Mouse (Mus musculus) kidney, embryonic 16.5 days (tissue): ENCODE data around the gene Dcn. TPM values are rescaled to one million over a fixed set of nuclear protein-coding genes. Genes with fewer than 3 reads are reported as not detected.
A peak's percentile ranks its signal among the peaks of the same experiment; 100 is the strongest.

Experiments used
- ATAC-seq: fragments of 200-750 bp; cut with Nextera tagmentation; 2 replicates; pipeline ENCODE4 v1.8.0; 2017; ENCODE audit warnings: moderate TSS enrichment; ENCODE audit not compliant: low FRiP score, low TSS enrichment
- H3K27ac ChIP-seq: fragments of 300-500 bp; sonication (generic); 2 replicates; pipeline ENCODE4 v1.5.1; 2014; ENCODE audit warnings: low read length
- H3K27me3 ChIP-seq: fragments of 300-500 bp; sonication (generic); 2 replicates; pipeline ENCODE4 v1.6.1; 2014; ENCODE audit warnings: low read length, control low read depth, mixed read lengths; ENCODE audit not compliant: insufficient read depth
- H3K36me3 ChIP-seq: fragments of 300-500 bp; sonication (generic); 2 replicates; pipeline ENCODE4 v1.6.1; 2014; ENCODE audit warnings: low read length, control low read depth, mixed read lengths; ENCODE audit not compliant: insufficient read depth
- H3K4me1 ChIP-seq: fragments of 300-500 bp; sonication (generic); 2 replicates; pipeline ENCODE4 v1.6.1; 2014; ENCODE audit warnings: low read length, control low read depth, mixed read lengths; ENCODE audit not compliant: insufficient read depth
- H3K4me2 ChIP-seq: fragments of 300-500 bp; sonication (generic); replicated peaks from 2 replicates; pipeline ENCODE4 v1.6.1; 2014; ENCODE audit warnings: low read depth, low read length
- H3K4me3 ChIP-seq: fragments of 300-500 bp; sonication (generic); 2 replicates; pipeline ENCODE4 v1.5.1; 2014; ENCODE audit warnings: mild to moderate bottlenecking, low read length
- H3K9ac ChIP-seq: fragments of 300-500 bp; sonication (generic); replicated peaks from 2 replicates; pipeline ENCODE4 v1.6.1; 2014; ENCODE audit warnings: low read length
- H3K9me3 ChIP-seq: fragments of 300-500 bp; sonication (generic); 2 replicates; pipeline ENCODE4 v1.6.1; 2016; ENCODE audit warnings: low read length, control low read depth
- WGBS: fragments of 180-500 bp; shearing (Covaris S2); extraction: QIAGEN DNeasy Blood & Tissue Kit; methylation state at CpG from one replicate; pipeline ENCODE4 v1.1.7; 2014; 5-methylcytosine and 5-hydroxymethylcytosine counted together
- polyA plus RNA-seq: library from polyadenylated mRNA; unstranded; fragments of >200 nt; fragmentation: Nextera tagmentation; extraction: Ambion mirVana; gene quantifications from 2 replicates; pipeline ENCODE4 v1.2.1, GENCODE M21; 2015

The Dcn gene
- polyA plus RNA-seq, 1 experiment from 2014 or later: 276 TPM

DNA sequence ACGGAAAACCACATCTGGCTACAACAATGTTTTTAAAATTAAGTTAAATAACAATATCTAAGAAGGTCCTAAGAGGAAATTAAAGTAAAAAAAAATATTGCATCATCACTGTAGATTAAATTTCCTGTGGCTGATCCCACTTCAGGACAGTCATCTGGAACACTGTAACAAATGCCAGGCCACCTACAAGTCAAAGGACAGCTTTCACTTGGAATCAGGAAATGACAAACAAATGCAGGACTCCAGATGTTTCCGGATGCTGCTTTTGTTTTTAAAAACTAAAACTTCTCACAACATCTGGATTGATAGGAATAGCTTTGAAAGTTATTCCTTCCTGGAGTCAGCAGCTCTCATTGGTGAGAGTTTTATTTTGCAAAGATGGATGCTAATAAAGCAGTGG, 57.5 kb downstream of the Dcn start:
- Histone ChIP-seq H3K9me3 (no peaks in the 10 kb centered on the region), H3K9ac (no peak overlapping the region), H3K36me3 (no peaks in the 10 kb centered on the region), H3K4me2 (no peak overlapping the region), H3K4me1 (no peaks in the 10 kb centered on the region), H3K4me3 (no peak overlapping the region), H3K27ac (no peak overlapping the region), H3K27me3 (no peaks in the 10 kb centered on the region)
- 52% methylated on average over 2 of the region's 2 CpGs for WGBS
- no peak for ATAC-seq

- Histone ChIP-seq H3K9me3 (no peaks in the 10 kb centered on the region), H3K27me3 (no peaks in the 10 kb centered on the region), H3K27ac (no peak overlapping the region), H3K4me1 (no peaks in the 10 kb centered on the region), H3K4me3 (no peak overlapping the region), H3K9ac (no peak overlapping the region), H3K36me3 (no peaks in the 10 kb centered on the region), H3K4me2 (no peak overlapping the region)
- WGBS: 91% methylated on average over 4 of the region's 4 CpGs
- no peak for ATAC-seq
These were observed 58.8 kb downstream of the Dcn start for GRCm38 (mm10) chr10:97538202-97538601.

GRCm38 (mm10) chr10:97547740-97548139, 68.3 kb downstream of the Dcn start:
- no peak overlapping the region for H3K4me2 ChIP-seq
- no peaks in the 10 kb centered on the region for H3K4me1 ChIP-seq
- 60% methylated on average over 1 of the region's 1 CpGs for WGBS
- no peaks in the 10 kb centered on the region for H3K36me3 ChIP-seq
- no peaks in the 10 kb centered on the region for H3K9me3 ChIP-seq
- H3K27me3 ChIP-seq: no peaks in the 10 kb centered on the region
- H3K9ac ChIP-seq: no peak overlapping the region
- H3K27ac ChIP-seq: 0 out of 2 replicates have a peak overlapping the region, but pooled peaks have one; percentile 18
- H3K4me3 ChIP-seq: no peak overlapping the region
- no peak for ATAC-seq

DNA sequence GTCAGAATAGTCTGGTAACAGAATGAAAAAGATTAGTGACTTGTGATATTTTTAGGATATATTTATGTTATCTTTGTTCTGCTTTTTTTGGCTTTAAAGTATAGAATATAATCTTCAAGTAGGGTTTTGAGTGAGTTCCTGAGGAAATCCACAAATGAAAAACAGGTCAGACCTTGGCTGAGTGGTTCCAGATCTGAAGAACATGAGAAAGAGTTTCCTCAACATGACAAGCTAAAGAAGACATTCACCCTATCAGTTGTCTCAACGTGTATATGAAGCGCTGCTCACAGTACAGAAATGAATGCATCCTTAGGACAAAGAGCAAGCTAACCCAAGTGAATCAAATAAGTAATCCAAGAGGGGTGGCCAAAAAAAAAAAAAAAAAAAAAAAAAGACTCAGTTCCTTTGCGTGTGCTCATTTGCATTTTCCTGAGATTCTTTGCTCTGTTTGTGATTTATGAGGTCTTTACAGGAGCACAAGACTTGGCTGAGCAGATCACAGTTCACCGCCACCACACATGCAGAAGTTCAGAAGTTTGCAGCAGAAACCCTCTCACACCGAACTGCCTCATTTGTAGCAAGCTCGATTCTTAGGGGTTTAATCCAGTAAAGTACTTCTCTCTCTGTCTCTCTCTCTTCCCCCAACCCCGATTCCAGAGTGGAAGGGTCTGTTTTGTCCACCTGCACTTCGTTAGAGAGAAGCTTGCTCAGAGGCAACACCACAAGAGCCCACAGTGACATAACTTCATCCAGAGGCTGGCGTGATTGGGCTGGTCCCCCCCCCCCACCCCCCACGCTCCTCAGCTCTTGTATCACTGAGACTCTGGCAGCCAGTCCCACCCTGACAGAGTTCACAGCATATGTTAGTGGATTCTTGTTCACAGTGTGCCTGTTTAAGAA, 85.8 kb downstream of the Dcn start, which contains the start of gene Lum:
Gene Lum, plus strand, starts transcription at position 172 of the 900 bp plus-strand sequence.
- Histone ChIP-seq H3K36me3 (no peaks in the 10 kb centered on the region), H3K4me1 (peaks cover 9% of the 10 kb centered on the region), H3K9me3 (no peaks in the 10 kb centered on the region), H3K4me2 (peak within 1 kb of the TSS; percentile 40), H3K4me3 (peak within 1 kb of the TSS; percentile 6), H3K27ac (peak within 1 kb of the TSS; percentile 56; the same call in 1 of the 2 replicates), H3K9ac (peak within 1 kb of the TSS; percentile 39; the same call in 1 of the 2 replicates), H3K27me3 (no peaks in the 10 kb centered on the region)
- WGBS: 29% methylated on average over 10 of the region's 10 CpGs
- peak; percentile 67 for ATAC-seq

- H3K9ac ChIP-seq: no peak overlapping the region
These were observed 88.2 kb downstream of the Dcn start for GRCm38 (mm10) chr10:97567489-97568135.

More at GRCm38 (mm10) chr10:97567489-97568135, 88.2 kb downstream of the Dcn start:
- no peak overlapping the region for H3K4me3 ChIP-seq
- H3K36me3 ChIP-seq: no peaks in the 10 kb centered on the region
- H3K9me3 ChIP-seq: no peaks in the 10 kb centered on the region
- ATAC-seq: no peak
- WGBS: 66% methylated on average over 8 of the region's 8 CpGs
- H3K27ac ChIP-seq: 0 out of 2 replicates have a peak overlapping the region, but pooled peaks have one; percentile 14
- no peak overlapping the region for H3K4me2 ChIP-seq
- H3K27me3 ChIP-seq: no peaks in the 10 kb centered on the region
- H3K4me1 ChIP-seq: peaks cover 9% of the 10 kb centered on the region

Other genes starting within 250 kb of the Dcn start
- 68.5 and 76.3 TPM in 2 replicates for gene Lum, start 85.5 kb downstream of the Dcn start, polyA plus RNA-seq
- gene Kera, start 127.3 kb downstream of the Dcn start, polyA plus RNA-seq: 0.32 and 0.35 TPM in 2 replicates
- 0.36 and 0.39 TPM in 2 replicates for gene Epyc, start 164.5 kb downstream of the Dcn start, polyA plus RNA-seq
- gene Ccer1, start 213.4 kb downstream of the Dcn start, polyA plus RNA-seq: not detected in 2 replicates
- not detected in 2 replicates for gene C030005K15Rik, start 247.1 kb downstream of the Dcn start, polyA plus RNA-seq